Mouse (Mus musculus) kidney, postnatal 36 days (tissue): ENCODE results near the gene Olfm4.
A peak's percentile ranks its signal among the peaks of the same experiment; 100 is the strongest.

ENCODE experiments used
- DNase-seq, 2 experiments: peaks; one replicate each; pipeline ENCODE4 v3.0.0; 2021 to 2022; ENCODE audit warnings: mixed read lengths in 2 of 2

Gene Olfm4

GRCm38 (mm10) chr14:79983781-79984180 is at the start of gene Olfm4:
Gene Olfm4, plus strand, starts transcription at chr14:79984081.
- no peak for DNase-seq

- no peak for DNase-seq
Measured at GRCm38 (mm10) chr14:79934426-79934825, 49.5 kb upstream of the Olfm4 start.

- no peak for DNase-seq
Measured at GRCm38 (mm10) chr14:79936879-79937468, 46.9 kb upstream of the Olfm4 start.

- DNase-seq = peak; percentile 19 to 52
Measured at GRCm38 (mm10) chr14:79945876-79946275, 38.0 kb upstream of the Olfm4 start.

- no peak for DNase-seq
Measured at GRCm38 (mm10) chr14:79955678-79956077, 28.2 kb upstream of the Olfm4 start.

GRCm38 (mm10) chr14:79957789-79958487 is 25.9 kb upstream of the Olfm4 start:
- DNase-seq = no peak

GRCm38 (mm10) chr14:79961187-79961586 is 22.7 kb upstream of the Olfm4 start:
- no peak for DNase-seq

- DNase-seq = no peak
Measured at GRCm38 (mm10) chr14:79961602-79962001, 22.3 kb upstream of the Olfm4 start.

- peak; percentile 31 to 37 for DNase-seq
Measured at GRCm38 (mm10) chr14:79970165-79970564, 13.7 kb upstream of the Olfm4 start.

GRCm38 (mm10) chr14:79970928-79971738 is 12.7 kb upstream of the Olfm4 start:
- no peak for DNase-seq

- DNase-seq = no peak
Measured at GRCm38 (mm10) chr14:79981437-79981836, 2.4 kb upstream of the Olfm4 start.

- DNase-seq = no peak
Measured at GRCm38 (mm10) chr14:79985137-79985670, 1.3 kb downstream of the Olfm4 start.

- DNase-seq = no peak
Measured at GRCm38 (mm10) chr14:79985696-79986095, 1.8 kb downstream of the Olfm4 start.

GRCm38 (mm10) chr14:79986831-79987230 is 3.0 kb downstream of the Olfm4 start:
- DNase-seq = no peak

GRCm38 (mm10) chr14:79989785-79990184 is 5.9 kb downstream of the Olfm4 start:
- no peak for DNase-seq

- DNase-seq = peak; percentile 13 to 29
Measured at GRCm38 (mm10) chr14:79990547-79990946, 6.7 kb downstream of the Olfm4 start.

- DNase-seq = no peak
Measured at GRCm38 (mm10) chr14:79997534-79997933, 13.7 kb downstream of the Olfm4 start.

- DNase-seq = peak; percentile 49 to 61
Measured at GRCm38 (mm10) chr14:80000110-80000531, 16.2 kb downstream of the Olfm4 start.

- no peak for DNase-seq
Measured at GRCm38 (mm10) chr14:80007686-80008085, 23.8 kb downstream of the Olfm4 start.

GRCm38 (mm10) chr14:80010426-80010825 is 26.5 kb downstream of the Olfm4 start:
- DNase-seq = peak in 1 of 2 experiments; percentile 38

GRCm38 (mm10) chr14:80014966-80015365 is 31.1 kb downstream of the Olfm4 start:
- no peak for DNase-seq

- DNase-seq = peak in 1 of 2 experiments; percentile 39
Measured at GRCm38 (mm10) chr14:80016112-80016511, 32.2 kb downstream of the Olfm4 start.

GRCm38 (mm10) chr14:80026078-80026477 is 42.2 kb downstream of the Olfm4 start:
- DNase-seq = no peak
